Mouse (Mus musculus): ENCODE measurements around the gene Tenm4. TPM values are rescaled to one million over a fixed set of nuclear protein-coding genes. Genes with fewer than 3 reads are reported as not detected.

Gene Tenm4
- total and polyA plus RNA-seq, 3 experiments: 0.03 to 0.26 (median 0.04) TPM

DNA sequence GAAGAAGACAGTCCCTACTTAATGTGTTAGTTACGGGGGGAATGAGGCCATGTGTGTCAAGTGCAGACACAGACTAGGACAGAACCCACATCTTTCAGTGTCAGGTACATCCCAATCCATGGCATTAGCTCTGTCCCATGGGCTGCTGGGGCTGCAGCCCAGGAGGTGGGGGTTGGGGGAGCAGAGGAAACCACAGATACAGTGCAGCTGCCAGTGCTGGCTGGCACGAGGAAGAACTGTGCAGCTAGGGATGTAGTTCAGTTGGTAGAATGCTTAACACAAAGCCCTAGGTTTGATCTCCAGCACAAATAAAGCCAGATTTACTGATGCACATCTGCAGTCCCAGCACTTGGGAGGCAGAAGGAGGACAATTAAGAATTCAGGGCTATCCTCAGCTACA is 688.0 kb downstream of the Tenm4 start:
- in situ Hi-C loops (cut with MboI; ENCODE audit: low pct_ligation_motif_present, low pct_unique_long_range_greater_than_20kb, low sequenced_read_pairs): no loop called here

DNA sequence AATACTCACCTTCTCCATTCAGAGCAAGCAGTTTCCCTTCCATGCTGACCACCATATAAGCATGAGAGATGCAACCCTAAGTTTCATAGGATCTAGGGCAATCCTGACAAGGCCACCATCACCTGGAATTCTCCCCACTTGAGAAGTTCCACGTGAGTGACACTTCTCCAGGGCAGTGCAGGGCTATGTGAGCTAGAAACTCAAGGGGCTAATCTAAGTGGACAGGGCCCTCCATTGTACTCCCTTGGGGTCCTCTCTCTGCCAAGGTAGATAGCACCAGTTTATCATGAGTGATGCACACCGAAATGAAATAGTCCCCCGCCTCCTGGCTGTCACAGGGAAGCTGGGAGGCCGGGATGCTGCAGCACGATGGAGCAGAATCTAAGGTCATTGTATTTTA is 688.6 kb downstream of the Tenm4 start:
- Histone ChIP-seq H3K4me2 (ENCODE audit: insufficient read depth, low read depth, poor library complexity, severe bottlenecking) (no peak overlapping the region), H3K36me3 (replicated peaks in 1 of 2; ENCODE audit: control insufficient read depth in 1 of 2, insufficient read depth in 1 of 2, low read length in 1 of 2) (no peaks in the 10 kb centered on the region), H3K79me2 (replicated peaks; ENCODE audit: control insufficient read depth, extremely low read depth, insufficient read depth, poor library complexity, severe bottlenecking) (no peaks in the 10 kb centered on the region), H3K4me3 (replicated peaks in 1 of 3; ENCODE audit: low read depth in 2 of 3, low read length in 2 of 3, poor library complexity in 1 of 3) (no peak overlapping the region), H3K27ac (ENCODE audit: insufficient read depth, low read depth) (no peak overlapping the region), H3K9me3 (replicated peaks; ENCODE audit: low read length) (no peaks in the 10 kb centered on the region), H3K4me1 (ENCODE audit: control insufficient read depth in 1 of 2, insufficient read depth in 2 of 2) (peaks cover 4 to 22% of the 10 kb centered on the region in 2 experiments), H3K27me3 (replicated peaks) (no peaks in the 10 kb centered on the region), H3K9ac (ENCODE audit: insufficient read depth, low read depth) (no peak overlapping the region)
- TF ChIP-seq CHD2 (IDR thresholded peaks at IDR 0.05; ENCODE audit: low read length) (no peak), MAX (IDR thresholded peaks at IDR 0.05; ENCODE audit: low read length) (no peak)
- in situ Hi-C loops (cut with MboI; ENCODE audit: low pct_ligation_motif_present, low pct_unique_long_range_greater_than_20kb, low sequenced_read_pairs): no loop called here
- dilution Hi-C loops (cut with MboI; ENCODE audit: extremely low pct_ligation_motif_present, extremely low pct_unique_long_range_greater_than_20kb, low sequenced_read_pairs): no loop called here
- no peak for DNase-seq (ENCODE audit: extremely low read depth)

More for the DNA sequence above, 688.0 kb downstream of the Tenm4 start:
- dilution Hi-C loops (cut with MboI; ENCODE audit: extremely low pct_ligation_motif_present, extremely low pct_unique_long_range_greater_than_20kb, low sequenced_read_pairs): no loop called here
- no peak overlapping the region for H3K4me3 ChIP-seq (replicated peaks in 1 of 3; ENCODE audit: low read depth in 2 of 3, low read length in 2 of 3, poor library complexity in 1 of 3)
- H3K36me3 ChIP-seq (replicated peaks in 1 of 2; ENCODE audit: control insufficient read depth in 1 of 2, insufficient read depth in 1 of 2, low read length in 1 of 2): no peaks in the 10 kb centered on the region
- no peaks in the 10 kb centered on the region for H3K79me2 ChIP-seq (replicated peaks; ENCODE audit: control insufficient read depth, extremely low read depth, insufficient read depth, poor library complexity, severe bottlenecking)
- no peak for TF ChIP-seq UBTF (IDR thresholded peaks at IDR 0.05; ENCODE audit: low read depth, low read length)
- TF ChIP-seq MEF2A (IDR thresholded peaks at IDR 0.05; ENCODE audit: borderline replicate concordance, low read depth, low read length): no peak
- no peak for TF ChIP-seq RCOR1 (conservative IDR thresholded peaks at IDR 0.05; ENCODE audit: low read depth, low read length)
- TF ChIP-seq USF2 (conservative IDR thresholded peaks at IDR 0.05; ENCODE audit: low read depth, low read length): no peak
- TF ChIP-seq CTCF (conservative IDR thresholded peaks at IDR 0.05 in 1 of 2, IDR thresholded peaks at IDR 0.05 in 1 of 2; ENCODE audit: low read depth in 2 of 2, low read length in 2 of 2): no peak
- no peak for TF ChIP-seq MAFK (IDR thresholded peaks at IDR 0.05; ENCODE audit: insufficient replicate concordance, low read length)
- no peak for TF ChIP-seq EP300 (IDR thresholded peaks at IDR 0.05; ENCODE audit: low read length)
- no peak for TF ChIP-seq ZMIZ1 (IDR thresholded peaks at IDR 0.05; ENCODE audit: low read depth, low read length)
- TF ChIP-seq ELF1 (IDR thresholded peaks at IDR 0.05; ENCODE audit: low read depth, low read length): no peak
- no peak for TF ChIP-seq BHLHE40 (IDR thresholded peaks at IDR 0.05; ENCODE audit: low read depth, low read length)
- peaks cover 3 to 18% of the 10 kb centered on the region in 2 experiments for H3K4me1 ChIP-seq (ENCODE audit: control insufficient read depth in 1 of 2, insufficient read depth in 2 of 2)
- H3K4me2 ChIP-seq (ENCODE audit: insufficient read depth, low read depth, poor library complexity, severe bottlenecking): no peak overlapping the region
- H3K27ac ChIP-seq (ENCODE audit: insufficient read depth, low read depth): no peak overlapping the region
- no peaks in the 10 kb centered on the region for H3K9me3 ChIP-seq (replicated peaks; ENCODE audit: low read length)
- H3K9ac ChIP-seq (ENCODE audit: insufficient read depth, low read depth): no peak overlapping the region
- H3K27me3 ChIP-seq (replicated peaks): no peaks in the 10 kb centered on the region
- DNase-seq (ENCODE audit: extremely low read depth): no peak

DNA sequence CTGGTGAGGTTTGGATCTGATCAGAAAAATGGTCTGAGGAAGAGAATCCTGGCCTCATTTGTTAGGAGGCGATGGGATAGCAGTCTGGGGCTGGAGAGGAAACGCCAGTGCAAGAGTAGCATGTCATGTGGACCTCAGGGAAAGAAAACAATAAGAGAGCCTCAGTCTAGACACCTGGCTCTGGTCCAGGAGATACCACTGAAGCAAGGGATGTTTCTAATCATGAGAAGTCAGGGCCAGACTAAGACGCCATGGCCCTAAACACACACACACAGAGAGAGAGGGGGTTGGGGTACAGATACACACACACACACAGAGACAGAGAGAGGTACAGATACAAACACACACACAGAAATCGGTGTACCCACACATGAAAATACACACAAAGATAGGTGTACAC is 689.6 kb downstream of the Tenm4 start:
- DNase-seq (ENCODE audit: extremely low read depth): no peak
- dilution Hi-C loops (cut with MboI; ENCODE audit: extremely low pct_ligation_motif_present, extremely low pct_unique_long_range_greater_than_20kb, low sequenced_read_pairs): no loop called here

More for the DNA sequence above, 689.6 kb downstream of the Tenm4 start:
- H3K9me3 ChIP-seq (replicated peaks; ENCODE audit: low read length): no peaks in the 10 kb centered on the region
- in situ Hi-C loops (cut with MboI; ENCODE audit: low pct_ligation_motif_present, low pct_unique_long_range_greater_than_20kb, low sequenced_read_pairs): no loop called here
- H3K4me2 ChIP-seq (ENCODE audit: insufficient read depth, low read depth, poor library complexity, severe bottlenecking): no peak overlapping the region
- H3K4me3 ChIP-seq (replicated peaks in 1 of 3; ENCODE audit: low read depth in 2 of 3, low read length in 2 of 3, poor library complexity in 1 of 3): no peak overlapping the region
- no peak overlapping the region for H3K9ac ChIP-seq (ENCODE audit: insufficient read depth, low read depth)
- H3K4me1 ChIP-seq (ENCODE audit: control insufficient read depth in 1 of 2, insufficient read depth in 2 of 2): peaks cover 6 to 30% of the 10 kb centered on the region in 2 experiments
- H3K36me3 ChIP-seq (replicated peaks in 1 of 2; ENCODE audit: control insufficient read depth in 1 of 2, insufficient read depth in 1 of 2, low read length in 1 of 2): no peaks in the 10 kb centered on the region
- no peaks in the 10 kb centered on the region for H3K27me3 ChIP-seq (replicated peaks)
- no peak for TF ChIP-seq NELFE (IDR thresholded peaks at IDR 0.05; ENCODE audit: low read depth, low read length)
- no peak for TF ChIP-seq NRF1 (IDR thresholded peaks at IDR 0.05; ENCODE audit: low read depth, low read length)
- TF ChIP-seq USF2 (conservative IDR thresholded peaks at IDR 0.05; ENCODE audit: low read depth, low read length): no peak
- TF ChIP-seq ELF1 (IDR thresholded peaks at IDR 0.05; ENCODE audit: low read depth, low read length): no peak
- TF ChIP-seq MEF2A (IDR thresholded peaks at IDR 0.05; ENCODE audit: borderline replicate concordance, low read depth, low read length): no peak
- TF ChIP-seq JUN (IDR thresholded peaks at IDR 0.05; ENCODE audit: insufficient read depth, low read depth, low read length): no peak
- TF ChIP-seq MXI1 (IDR thresholded peaks at IDR 0.05; ENCODE audit: low read depth, low read length): no peak
- TF ChIP-seq ETS1 (conservative IDR thresholded peaks at IDR 0.05; ENCODE audit: low read depth, low read length): no peak
- no peak for TF ChIP-seq SMC3 (IDR thresholded peaks at IDR 0.05; ENCODE audit: low read depth, low read length)
- TF ChIP-seq UBTF (IDR thresholded peaks at IDR 0.05; ENCODE audit: low read depth, low read length): no peak
- TF ChIP-seq KAT2A (IDR thresholded peaks at IDR 0.05; ENCODE audit: insufficient replicate concordance, low read length): no peak
- TF ChIP-seq RCOR1 (conservative IDR thresholded peaks at IDR 0.05; ENCODE audit: low read depth, low read length): no peak
- no peak for TF ChIP-seq CHD1 (IDR thresholded peaks at IDR 0.05; ENCODE audit: low read depth, low read length)
- TF ChIP-seq ZMIZ1 (IDR thresholded peaks at IDR 0.05; ENCODE audit: low read depth, low read length): no peak
- TF ChIP-seq POLR2AphosphoS2 (IDR thresholded peaks at IDR 0.05; ENCODE audit: low read depth, low read length): no peak
- TF ChIP-seq TCF12 (IDR thresholded peaks at IDR 0.05; ENCODE audit: low read depth, low read length): no peak
- TF ChIP-seq E2F4 (IDR thresholded peaks at IDR 0.05; ENCODE audit: insufficient replicate concordance, low read depth, low read length): no peak
- no peak for TF ChIP-seq ZC3H11A (IDR thresholded peaks at IDR 0.05; ENCODE audit: low read depth, low read length)
- no peak overlapping the region for H3K27ac ChIP-seq (ENCODE audit: insufficient read depth, low read depth)
- H3K79me2 ChIP-seq (replicated peaks; ENCODE audit: control insufficient read depth, extremely low read depth, insufficient read depth, poor library complexity, severe bottlenecking): no peaks in the 10 kb centered on the region

All from CH12.LX (cell line).